Mouse (Mus musculus): ENCODE data around the gene Kif14.
"Not testable (repeated sequence)": the region's sequence is repeated elsewhere in the genome, so short reads cannot be mapped to it uniquely, and the experiment has no call there.

The Kif14 gene

DNA sequence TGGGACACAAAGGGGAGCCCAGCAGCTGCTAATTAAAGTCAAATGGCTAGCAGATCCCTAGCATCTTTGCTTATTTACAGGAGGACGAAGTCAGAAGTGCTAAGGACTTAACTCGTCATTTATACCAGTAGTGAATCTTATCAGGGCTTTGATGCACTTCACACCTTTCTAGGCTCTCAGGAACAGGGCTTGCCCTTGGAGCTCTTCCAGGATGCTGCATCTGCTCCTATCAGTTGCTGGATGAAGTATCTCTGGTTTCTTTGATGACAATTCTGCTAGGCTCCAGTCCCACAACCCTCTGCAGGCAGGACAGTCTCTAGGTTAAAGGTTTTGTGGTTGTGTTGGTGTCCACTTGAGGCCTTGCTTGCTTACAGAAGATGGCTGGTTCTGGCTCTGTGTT, 26.1 kb downstream of the Kif14 start:
- DNase-seq: no peak

DNA sequence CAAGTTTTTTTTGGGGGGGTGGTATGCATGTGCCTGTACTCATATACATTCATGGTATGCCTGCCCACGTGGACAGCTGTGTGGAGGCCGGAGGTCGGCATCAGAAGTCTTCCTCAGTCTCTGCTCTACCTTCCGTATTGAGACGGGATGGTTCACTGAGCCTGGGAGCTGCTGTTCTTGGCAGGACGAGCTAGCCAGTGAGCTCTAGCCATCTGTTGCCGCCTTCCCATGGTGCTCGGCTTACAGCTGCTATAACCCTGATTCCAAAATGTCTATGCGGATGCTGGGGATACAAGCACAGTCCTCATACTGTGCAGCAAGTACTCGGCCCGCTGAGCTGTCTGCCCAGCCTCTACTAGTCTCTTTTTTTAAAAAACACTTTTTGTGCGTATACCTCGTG, 33.2 kb downstream of the Kif14 start:
- no peak for DNase-seq

DNA sequence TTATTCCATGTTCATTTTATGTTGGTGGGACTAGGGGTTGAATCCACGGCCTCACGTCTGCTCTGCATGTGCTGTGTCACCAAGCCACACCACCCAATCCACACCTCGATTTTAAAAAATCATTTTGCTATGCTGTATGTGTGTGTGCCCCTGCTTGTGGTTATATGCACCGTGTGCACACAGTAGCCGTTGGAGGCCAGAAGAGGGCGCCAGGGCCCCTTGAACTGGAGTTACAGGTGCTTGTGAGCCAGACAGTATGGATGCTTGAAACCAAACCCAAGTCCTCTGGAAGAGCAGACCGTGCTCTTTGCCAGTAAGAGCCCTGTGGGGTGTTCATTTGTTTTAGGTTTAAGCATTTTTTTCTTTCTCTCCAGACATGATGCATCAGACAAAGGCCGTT, 36.8 kb downstream of the Kif14 start:
- DNase-seq: no peak

DNA sequence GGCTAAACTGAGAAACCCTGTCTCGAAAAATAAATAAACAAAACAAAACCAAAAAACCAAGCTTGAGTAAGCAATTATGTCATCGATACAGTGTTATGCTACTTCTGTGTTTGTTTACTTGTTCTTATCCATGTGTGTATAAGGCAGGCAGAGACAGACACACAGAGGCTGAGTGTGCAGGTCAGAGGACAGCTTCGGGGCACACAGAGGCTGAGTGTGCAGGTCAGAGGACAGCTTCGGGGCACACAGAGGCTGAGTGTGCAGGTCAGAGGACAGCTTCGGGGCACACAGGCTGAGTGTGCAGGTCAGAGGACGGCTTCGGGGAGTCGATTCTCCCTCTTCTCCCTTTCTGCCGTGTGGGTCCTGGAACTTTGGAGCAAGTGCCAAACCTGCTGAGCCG, 40.1 kb downstream of the Kif14 start:
- not testable (repeated sequence) for DNase-seq

DNA sequence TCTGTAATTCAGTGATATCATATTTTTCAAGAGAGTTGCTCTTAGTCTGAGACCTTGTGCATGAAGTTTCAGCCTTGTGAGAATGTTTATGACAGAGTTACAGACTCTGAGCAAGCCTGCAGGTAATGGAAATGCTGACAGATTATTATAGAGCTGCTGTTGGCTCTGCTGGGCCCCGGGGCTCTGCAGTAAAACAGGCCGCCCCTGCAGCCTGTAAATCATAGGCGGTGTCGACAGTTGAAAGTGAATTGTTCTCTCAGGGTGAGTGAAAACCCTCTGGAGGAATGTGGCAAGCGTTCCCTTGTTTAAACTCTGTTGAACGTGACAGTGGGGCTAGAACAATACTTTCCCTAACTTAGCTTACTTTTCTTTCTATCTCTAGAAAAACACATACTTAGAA, 46.2 kb downstream of the Kif14 start:
- DNase-seq: no peak

DNA sequence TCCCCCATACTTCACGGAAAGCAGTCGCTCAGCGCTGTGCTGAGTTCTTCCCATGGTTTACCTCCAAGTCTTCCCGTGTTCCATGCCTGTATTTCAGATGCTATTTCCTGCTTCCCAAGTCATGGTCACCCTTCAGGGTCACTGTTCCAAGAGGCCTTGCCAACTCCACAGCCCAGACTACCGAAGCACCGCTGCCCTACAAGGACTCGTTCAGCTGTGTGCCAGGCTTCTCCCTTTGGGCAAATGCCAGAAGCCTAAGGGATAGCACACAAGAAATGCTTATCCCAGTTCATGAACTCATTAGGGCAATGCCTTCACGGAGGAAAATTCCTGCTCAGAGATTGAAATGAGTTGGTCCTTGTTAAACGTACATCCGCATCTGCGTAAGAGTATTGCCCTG, 47.0 kb downstream of the Kif14 start:
- no peak for DNase-seq

DNA sequence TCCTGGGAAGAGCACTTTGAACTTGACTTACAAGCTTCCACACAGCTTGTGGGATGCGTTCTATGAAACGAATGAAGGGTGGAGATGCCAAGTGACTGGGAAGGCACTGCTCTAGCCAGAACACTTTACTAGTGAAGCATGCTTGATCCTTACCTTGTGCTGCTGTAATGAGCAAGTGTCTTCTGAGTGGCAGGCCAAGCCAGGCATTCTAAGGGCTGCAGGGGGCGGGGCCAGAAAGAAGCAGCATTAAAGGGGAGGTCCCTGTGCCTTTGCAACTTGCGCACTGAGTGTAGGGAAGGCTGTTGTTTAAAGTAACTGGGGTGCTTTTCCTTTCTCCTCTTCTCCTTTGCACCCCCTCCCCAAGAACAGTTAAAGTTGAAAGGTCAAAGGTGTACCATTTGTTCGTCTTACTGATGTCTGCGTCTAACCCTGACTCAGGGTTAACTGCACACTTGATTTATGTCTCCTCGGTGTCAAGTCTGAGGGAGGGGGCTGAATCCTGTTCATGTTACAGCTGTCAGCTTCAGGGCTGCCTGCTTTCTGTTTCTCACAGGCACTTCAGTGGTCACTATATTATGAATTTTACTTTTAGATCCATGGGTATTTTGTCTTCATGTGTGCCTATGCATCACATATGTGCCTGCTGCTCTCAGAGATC, 52.7 kb downstream of the Kif14 start:
- no peak for DNase-seq

DNA sequence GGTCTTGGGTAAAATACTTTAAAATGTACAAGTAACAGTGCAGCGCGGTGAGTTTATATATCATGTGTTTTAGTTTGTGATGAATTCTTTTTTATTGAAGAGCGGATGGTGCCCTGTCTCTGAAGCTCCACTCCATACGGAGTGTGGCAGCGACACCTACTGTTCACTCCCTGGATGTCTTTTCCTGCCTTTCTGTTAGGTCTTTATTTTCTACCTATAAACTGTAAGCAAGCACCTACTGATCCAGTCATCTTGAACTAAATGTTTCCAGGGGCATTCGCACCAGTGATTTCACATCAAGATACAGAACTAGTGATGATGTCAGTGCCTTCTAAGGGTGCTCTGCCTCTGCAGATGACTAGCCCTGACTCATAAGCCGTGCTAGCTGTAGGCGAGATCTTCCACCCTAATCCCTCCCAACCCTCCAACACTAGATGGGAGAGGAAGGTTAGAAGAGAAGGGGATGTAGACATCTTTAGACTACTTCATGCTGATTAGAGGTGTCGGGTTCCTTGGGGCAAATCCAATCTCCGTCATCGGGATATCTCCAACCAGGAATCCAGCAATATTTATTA, 55.3 kb downstream of the Kif14 start:
- no peak for DNase-seq

DNA sequence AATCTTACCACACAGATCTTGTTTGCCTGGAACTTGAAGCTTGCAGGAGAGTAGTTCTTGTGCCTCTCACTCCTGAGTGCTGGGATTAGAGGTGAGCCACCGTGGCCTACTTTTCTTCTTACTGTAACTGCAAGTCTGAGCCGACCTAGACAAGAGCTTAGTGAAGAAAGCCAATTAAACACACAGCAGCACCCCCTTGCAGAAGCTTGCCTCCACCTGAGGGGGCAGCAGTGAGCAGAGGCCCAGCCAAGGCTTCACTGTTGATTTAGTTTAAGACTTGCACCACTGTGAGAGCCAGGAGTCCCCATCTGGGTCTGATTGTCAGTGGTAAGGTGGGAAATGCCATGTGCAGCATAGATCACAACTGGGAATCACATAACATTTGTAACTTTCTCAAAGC, 58.8 kb downstream of the Kif14 start:
- DNase-seq: peak; percentile 74

DNA sequence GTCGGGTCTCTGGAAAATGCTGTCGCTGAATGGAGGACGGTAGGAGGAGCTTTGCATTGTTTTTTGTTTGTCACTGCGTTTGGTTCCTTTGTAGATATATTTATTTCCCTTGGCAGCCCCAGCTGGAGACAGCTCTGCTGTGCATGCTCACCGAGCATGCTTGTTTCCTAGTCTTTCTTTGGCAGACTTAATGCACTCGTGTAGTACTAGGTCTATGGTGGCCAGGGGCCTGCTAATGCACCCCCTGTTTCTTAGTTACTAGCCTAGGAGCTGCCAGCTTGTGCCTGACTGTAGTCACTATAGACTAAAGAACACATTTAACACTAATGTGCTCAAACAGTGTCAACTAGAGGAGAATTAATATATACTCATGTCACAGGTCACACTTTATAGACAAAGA, 59.7 kb downstream of the Kif14 start:
- DNase-seq: no peak

DNA sequence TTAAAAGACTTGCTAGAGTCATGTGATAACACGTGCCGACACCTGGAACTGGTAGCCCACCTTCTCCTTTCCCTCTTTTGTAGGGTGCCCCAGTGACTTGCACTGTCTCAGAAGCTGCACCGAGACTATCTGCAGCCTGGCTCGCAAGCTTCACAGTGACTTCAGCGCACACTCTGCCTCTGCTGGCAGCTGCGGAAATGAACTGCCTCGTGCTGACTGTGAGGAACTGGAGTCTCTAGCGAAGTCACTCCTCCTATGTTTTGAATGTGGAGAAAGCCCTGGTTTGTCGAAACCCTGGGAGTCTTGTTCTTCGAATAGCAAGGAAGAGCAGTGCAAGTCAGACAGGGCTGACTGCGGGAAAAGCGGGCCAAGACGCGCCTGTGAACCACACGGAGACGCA, 61.0 kb downstream of the Kif14 start:
- DNase-seq: no peak

DNA sequence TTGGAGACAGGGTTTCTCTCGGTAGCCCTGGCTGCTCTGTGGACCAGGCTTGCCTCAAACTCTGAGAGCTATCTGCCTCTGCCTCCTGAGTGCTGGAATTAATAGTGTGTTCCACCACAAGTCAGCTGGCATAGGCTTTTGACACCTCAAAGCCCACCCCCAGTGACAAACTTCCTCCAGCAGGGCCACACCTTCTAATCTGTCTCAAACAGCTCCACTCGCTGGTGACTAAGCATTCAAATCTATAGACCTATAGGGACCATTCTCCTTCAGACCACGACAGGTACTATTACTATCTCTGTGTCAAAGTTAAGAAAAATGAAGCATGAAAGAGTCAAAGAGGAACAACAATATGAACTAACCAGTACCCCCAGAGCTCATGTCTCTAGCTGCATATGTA, 66.4 kb downstream of the Kif14 start:
- no peak for DNase-seq

DNA sequence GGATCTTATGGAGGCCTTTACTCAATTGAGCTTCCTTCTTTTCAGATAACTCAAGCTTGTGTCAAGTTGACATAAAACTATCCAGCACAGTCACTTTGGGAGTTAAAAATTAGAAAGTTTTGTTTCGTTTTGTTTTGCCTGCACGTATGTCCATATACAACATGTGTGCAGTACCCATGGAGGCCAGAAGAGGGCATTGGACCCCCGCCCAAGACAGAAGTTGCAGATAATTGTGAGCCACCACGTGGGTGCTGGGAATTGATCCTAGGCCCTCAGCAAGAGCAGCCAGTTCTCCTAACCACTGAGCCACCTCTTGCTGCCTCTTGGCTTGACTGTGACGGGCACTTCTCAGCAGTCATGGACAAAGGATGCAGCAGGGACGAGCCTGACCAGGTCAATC, 70.8 kb downstream of the Kif14 start:
- DNase-seq: no peak

DNA sequence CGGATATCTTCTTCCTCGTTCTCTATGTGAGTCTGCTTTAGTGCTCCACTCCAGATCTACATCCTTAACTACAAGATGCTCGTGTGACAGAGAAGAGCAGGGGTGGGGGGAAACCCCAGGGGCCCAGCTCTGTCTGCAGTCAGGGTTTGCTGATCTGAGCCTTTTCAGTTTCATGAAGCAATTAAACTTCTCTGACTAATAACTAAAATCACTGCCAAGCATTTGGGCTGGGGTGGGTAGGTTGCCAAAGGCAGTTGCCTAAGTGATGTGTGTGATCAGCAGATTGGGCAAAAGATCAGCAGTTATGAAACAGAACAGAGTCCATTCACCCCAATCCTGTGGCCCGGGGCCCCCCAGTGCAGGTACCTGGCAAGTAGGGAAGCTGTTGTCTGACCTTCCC, 72.1 kb downstream of the Kif14 start:
- no peak for DNase-seq

DNA sequence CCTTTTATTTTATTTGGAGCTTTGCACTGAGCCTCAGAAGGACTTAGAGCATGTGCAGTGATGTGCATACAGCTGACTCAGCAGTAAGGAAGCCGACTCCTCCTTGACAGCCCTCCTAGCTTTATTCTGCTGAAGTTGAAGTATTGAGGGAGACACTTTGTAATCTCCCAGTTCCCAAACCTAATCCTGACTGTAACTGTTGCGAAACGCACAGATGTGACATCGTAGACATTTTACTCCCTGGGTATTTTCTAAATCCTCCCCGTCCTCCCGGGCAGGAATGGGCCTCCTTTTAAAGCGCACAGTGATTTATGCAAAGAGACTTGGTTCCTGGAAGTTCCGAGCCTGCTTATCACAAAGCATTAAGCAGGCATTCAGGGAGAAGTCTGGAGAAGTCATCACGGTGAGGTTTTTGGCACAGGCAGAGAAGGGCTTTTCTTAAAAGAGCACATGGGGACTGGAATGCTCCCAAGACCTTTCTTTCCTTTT, 74.3 kb downstream of the Kif14 start:
- no peak for DNase-seq

DNA sequence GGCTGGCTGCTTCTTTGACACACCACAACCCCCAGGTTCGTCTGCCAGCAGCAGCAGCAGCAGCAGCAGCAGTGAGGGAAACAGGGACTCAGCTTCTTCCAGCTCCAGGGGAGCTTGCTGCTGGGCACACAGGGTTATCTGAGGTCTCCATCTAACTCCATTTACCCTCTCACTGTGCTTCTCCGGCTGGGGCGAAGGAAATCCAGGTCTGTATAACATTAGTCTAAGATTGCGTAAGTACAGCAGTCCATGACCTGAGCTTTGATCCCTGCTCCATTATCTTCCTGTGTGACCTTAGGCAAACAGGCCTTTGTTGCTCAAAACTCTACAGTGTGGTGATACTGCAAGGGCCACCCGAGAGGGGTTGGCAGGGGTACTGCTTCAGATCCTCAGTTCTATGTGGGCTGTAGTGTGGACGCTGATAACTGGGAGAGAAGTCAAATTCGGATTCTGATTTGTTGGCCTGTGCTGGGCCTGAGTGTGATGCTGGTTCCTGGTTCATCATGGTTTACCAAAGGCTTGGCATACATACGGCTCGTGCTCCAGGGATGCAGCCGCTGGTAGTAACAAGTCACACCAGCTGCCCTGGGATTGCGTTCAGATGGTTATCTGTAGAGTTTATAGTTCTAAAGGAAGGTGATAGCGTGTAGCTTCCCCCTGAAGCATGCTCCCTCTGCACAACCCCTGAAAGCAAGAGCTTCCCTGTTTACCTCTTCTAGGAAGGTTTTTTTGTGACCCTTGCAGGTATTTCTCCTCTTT, 75.7 kb downstream of the Kif14 start:
- DNase-seq: no peak

DNA sequence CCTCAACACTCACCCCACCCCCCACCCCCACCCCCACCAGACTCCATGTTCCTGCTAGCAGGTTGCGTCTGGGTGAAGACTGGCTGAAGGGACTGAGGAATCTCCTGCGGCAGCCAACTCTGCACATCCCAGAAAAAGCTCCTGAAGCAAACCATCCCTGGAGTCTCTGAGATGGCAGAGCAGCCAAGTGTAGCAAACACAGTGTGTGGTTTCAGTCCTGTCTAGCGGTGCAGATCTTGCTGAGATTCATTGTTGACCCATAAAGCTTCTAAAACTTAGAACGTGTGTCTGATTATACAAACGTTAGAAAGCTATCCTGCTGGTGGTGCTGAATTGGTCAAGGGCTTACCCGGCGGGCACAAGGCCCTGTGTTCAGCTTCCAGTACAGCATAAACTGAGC, 77.8 kb downstream of the Kif14 start:
- DNase-seq: no peak

DNA sequence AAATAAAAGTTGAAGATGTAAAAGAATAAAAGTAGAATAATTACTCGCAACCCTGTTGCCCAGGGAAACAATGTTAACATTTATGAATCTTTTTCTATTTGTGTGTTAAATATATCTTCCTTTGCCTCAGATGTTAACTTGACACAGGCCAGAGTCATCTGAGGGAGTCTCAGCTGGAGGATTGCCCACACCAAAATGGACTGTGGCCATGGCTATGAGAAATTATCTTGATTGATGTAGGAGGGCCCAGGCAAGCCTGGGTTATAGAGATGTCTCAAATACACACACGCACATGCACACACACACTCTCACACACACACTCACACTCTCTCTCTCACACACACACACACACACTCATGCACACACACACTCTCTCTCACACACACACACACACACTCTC, 80.9 kb downstream of the Kif14 start:
- DNase-seq: no peak

DNA sequence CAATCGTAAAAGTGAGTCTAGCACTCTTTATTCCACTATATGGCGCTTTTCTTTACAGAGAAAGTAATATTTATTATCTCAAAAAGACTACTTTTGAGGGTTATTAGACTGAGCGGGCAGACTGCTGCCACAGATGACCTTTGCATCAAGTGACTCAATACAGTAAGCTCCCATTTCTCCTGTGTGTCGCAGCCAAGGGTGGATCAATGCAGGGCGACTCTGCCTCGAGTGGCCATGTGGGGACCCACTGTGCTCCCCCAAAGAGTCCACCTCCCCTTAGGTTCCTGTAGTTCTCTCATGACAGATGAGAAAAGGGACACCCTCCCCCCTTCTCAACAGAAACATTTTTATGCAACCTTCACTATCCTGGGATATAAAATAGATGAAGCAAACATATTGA, 84.1 kb downstream of the Kif14 start:
- no peak for DNase-seq

DNA sequence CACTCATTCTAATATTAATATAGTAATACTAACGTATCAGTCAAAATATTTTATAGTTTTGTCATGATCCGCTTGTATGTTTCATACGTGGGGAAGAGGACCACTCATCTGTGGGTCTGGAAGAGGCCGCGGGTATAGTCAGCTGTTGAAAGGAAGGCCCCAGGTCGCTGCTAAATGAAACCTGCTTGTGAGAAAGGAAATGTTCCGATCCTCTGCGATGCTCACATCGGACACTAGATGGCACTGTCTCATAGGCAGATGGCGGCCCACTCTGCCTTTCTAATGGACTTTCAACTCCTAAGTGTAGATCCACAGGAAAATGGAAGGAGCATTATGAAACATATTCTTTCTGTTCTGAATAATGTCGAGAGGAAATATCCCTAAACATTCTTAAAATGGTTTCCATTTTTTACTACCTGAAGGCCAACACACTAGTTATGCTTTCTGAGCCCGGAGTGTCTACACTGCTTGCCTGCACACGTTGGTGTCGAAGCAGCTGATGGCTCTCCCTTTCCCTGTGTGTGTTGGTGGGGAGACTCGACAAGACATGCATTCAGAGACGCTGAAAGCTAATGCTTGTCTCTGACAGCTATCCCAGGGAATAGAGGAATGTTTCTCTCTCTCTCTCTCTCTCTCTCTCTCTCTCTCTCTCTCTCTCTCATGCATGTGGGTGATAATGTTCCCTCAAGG, 84.9 kb downstream of the Kif14 start:
- peak; percentile 76 for DNase-seq

DNA sequence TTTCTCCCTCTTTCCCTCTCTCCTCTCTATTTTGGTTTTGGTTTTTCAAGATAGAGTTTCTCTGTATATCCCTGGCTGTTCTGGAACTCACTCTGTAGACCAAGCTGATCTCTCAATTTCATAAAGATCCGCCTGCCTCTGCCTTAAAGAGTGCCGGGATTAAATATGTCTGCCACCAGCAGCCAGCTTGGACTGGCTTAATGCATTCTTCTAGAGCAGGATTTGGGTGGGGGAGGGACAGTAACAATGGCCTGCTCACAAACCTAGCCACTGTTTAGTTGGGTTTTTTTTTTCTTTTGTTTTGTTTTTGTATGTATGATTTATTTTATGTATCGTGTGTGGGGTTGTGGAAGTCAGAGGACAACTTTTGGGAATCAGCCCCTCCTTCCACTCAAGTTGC, 88.5 kb downstream of the Kif14 start:
- DNase-seq: no peak

DNA sequence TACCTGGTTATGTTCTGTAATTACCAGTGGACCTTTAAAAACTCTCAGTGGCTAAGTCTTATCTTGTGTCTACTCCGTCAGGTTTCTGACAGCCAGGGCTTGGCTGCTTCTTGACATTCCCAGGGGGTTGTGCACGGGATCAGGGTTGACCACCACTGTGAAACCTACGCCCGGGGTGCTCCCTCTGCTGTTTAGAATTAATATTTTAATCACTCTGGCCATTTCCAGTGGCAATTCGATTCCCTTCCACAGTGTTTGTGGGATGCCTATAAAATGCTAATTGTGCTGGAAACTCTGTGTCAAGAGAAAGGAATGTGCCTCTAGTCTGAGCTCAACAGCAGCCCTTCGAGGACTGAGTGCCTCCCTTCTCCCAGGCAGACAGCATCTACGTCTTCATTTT, 89.7 kb downstream of the Kif14 start:
- no peak for DNase-seq

DNA sequence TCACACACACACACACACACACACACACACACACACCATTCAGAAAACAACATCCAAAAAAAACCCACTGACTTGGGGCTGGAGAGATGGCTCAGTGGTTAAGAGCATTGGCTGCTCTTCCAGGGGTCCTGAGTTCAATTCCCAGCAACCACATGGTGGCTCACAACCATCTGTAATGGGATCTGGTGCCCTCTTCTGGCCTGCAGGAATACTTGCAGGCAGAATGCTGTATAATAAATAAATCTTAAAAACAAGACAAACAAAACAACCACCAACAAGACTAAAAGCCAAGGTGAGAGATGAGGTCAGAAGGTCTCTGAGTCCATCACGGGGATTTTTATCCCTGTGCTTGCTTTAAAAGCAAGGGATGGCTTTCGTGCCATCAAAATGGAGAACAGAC, 90.5 kb downstream of the Kif14 start:
- not testable (repeated sequence) for DNase-seq

DNA sequence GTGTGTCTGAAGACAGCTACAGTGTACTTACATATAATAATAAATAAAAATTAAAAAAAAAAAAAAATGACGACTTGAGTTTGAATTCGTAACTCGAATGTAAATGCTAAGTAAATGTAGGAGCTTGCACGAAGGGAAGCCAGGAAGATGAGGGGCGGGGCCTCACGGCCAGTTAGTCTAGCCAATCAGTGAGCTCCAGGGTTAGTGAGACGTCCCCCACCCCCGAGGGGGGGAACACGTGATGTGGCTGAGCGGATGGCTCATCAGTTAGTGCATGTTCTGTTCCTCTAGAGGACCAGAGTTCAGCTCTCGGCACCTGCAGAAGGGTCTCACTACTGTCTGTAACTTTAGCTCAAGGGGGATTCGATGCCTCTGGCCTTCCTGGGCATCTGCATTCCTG, 91.3 kb downstream of the Kif14 start:
- no peak for DNase-seq
